Mouse (Mus musculus) liver, embryonic 14.5 days (tissue): Measurements from ENCODE around the gene Plcb2. TPM values are rescaled to one million over a fixed set of nuclear protein-coding genes. Genes with fewer than 3 reads are reported as not detected.

ENCODE experiments used
- ATAC-seq: fragments of 200-750 bp; cut with Nextera tagmentation; 2 replicates; pipeline ENCODE4 v1.8.0; 2017; ENCODE audit warnings: moderate number of reproducible peaks, mild to moderate bottlenecking, moderate library complexity; ENCODE audit not compliant: insufficient read depth
- DNase-seq, 3 experiments: peaks; one replicate each; pipeline ENCODE4 v3.0.0-alpha.2; 2012 to 2013; ENCODE audit warnings: low read depth in 3 of 3, low spot score in 3 of 3
- H3K27ac ChIP-seq: fragments of 300-500 bp; sonication (generic); 2 replicates; pipeline ENCODE4 v1.5.1; 2014; ENCODE audit warnings: moderate library complexity, mild to moderate bottlenecking, control low read depth, inconsistent platforms
- H3K27me3 ChIP-seq: fragments of 300-500 bp; sonication (generic); 2 replicates; pipeline ENCODE4 v1.6.1; 2014; ENCODE audit warnings: mild to moderate bottlenecking, low read length, moderate library complexity; ENCODE audit not compliant: control insufficient read depth, insufficient read depth
- H3K36me3 ChIP-seq: fragments of 300-500 bp; sonication (generic); replicated peaks from 2 replicates; pipeline ENCODE4 v1.6.1; 2014; ENCODE audit warnings: low read depth; ENCODE audit not compliant: control insufficient read depth, insufficient read depth
- H3K4me1 ChIP-seq, 2 experiments: fragments of 200-500 bp in 1 of 2; fragments of 300-500 bp in 1 of 2; sonication (generic) in 1 of 2; replicated peaks; 2 replicates each; pipeline ENCODE4 v1.6.1; 2012 to 2014; ENCODE audit warnings: antibody characterized with exemption in 1 of 2, inconsistent platforms in 1 of 2, low read length in 1 of 2; ENCODE audit not compliant: control insufficient read depth in 2 of 2, insufficient read depth in 2 of 2
- H3K4me2 ChIP-seq: fragments of 300-500 bp; sonication (generic); 2 replicates; pipeline ENCODE4 v1.6.1; 2014; ENCODE audit warnings: low read depth, mild to moderate bottlenecking, control low read depth, moderate library complexity
- H3K4me3 ChIP-seq, 2 experiments: fragments of 200-500 bp in 1 of 2; fragments of 300-500 bp in 1 of 2; sonication (generic) in 1 of 2; 2 replicates each; pipeline ENCODE4 v1.5.1; 2012 to 2014; ENCODE audit warnings: low read depth in 2 of 2, low read length in 2 of 2, mild to moderate bottlenecking in 2 of 2, control low read depth in 1 of 2, inconsistent platforms in 1 of 2, moderate library complexity in 1 of 2; ENCODE audit not compliant: insufficient read depth in 1 of 2
- H3K9ac ChIP-seq: fragments of 300-500 bp; sonication (generic); replicated peaks from 2 replicates; pipeline ENCODE4 v1.6.1; 2014; ENCODE audit warnings: mild to moderate bottlenecking, control low read depth, moderate library complexity
- H3K9me3 ChIP-seq: fragments of 300-500 bp; sonication (generic); 2 replicates; pipeline ENCODE4 v1.6.1; 2016; ENCODE audit warnings: low read length, mixed read lengths; ENCODE audit not compliant: control insufficient read depth
- CTCF ChIP-seq: IDR thresholded peaks from 2 replicates; pipeline ENCODE4 v1.5.1; 2016; ENCODE audit warnings: antibody characterized with exemption, low read depth, control low read depth
- EP300 ChIP-seq: IDR thresholded peaks from 2 replicates; pipeline ENCODE4 v1.6.1; 2016; ENCODE audit warnings: antibody characterized with exemption, low read depth
- WGBS: fragments of 180-500 bp; shearing (Covaris S2); extraction: QIAGEN DNeasy Blood & Tissue Kit; methylation state at CpG from one replicate; pipeline ENCODE4 v1.1.7; 2014; ENCODE audit not compliant: insufficient replicate concordance; 5-methylcytosine and 5-hydroxymethylcytosine counted together
- polyA plus RNA-seq, 2 experiments: library from polyadenylated mRNA; depleted of rRNA in 1 of 2; stranded (reverse) in 1 of 2; unstranded in 1 of 2; fragments of >200 nt; fragmentation: Nextera tagmentation in 1 of 2; extraction: Ambion mirVana in 1 of 2; gene quantifications; 2 replicates each; pipeline versions ENCODE4 v1.2.1 to v1.2.3; 2012 to 2014

Plcb2 gene
- polyA plus RNA-seq, 2 experiments, result 1.5 to 3.1 TPM

- WGBS, result 1% methylated on average over 37 of the region's 37 CpGs
Measured at GRCm38 (mm10) chr2:118662902-118663803, 65.1 kb downstream of the Plcb2 start, which contains the start of gene Pak6. Gene Pak6, plus strand, starts transcription at chr2:118663303.

GRCm38 (mm10) chr2:118661891-118662290 lies 66.3 kb downstream of the Plcb2 start:
- Histone ChIP-seq H3K27me3 (no peaks in the 10 kb centered on the region), H3K9me3 (no peaks in the 10 kb centered on the region), H3K4me1 (peaks cover 52 to 66% of the 10 kb centered on the region in 2 experiments), H3K36me3 (no peaks in the 10 kb centered on the region), H3K27ac (peak overlapping the region; percentile 71), H3K9ac (peak overlapping the region; percentile 41), H3K4me3 (no peak overlapping the region), H3K4me2 (peak overlapping the region; percentile 27)
- WGBS, result 36% methylated on average over 9 of the region's 9 CpGs
- TF ChIP-seq CTCF (no peak), EP300 (peak; percentile 56)
- no peak for ATAC-seq
- DNase-seq, result peak; percentile 52 to 59 (median 56)

More at GRCm38 (mm10) chr2:118662902-118663803, 65.1 kb downstream of the Plcb2 start, which contains the start of gene Pak6:
- H3K27ac ChIP-seq, result peak within 1 kb of the TSS; percentile 71
- DNase-seq, result peak; percentile 36 to 67 (median 43)
- no peaks in the 10 kb centered on the region for H3K9me3 ChIP-seq
- TF ChIP-seq CTCF (no peak), EP300 (no peak)
- H3K9ac ChIP-seq, result peak within 1 kb of the TSS; percentile 64
- H3K4me1 ChIP-seq, result peaks cover 49 to 60% of the 10 kb centered on the region in 2 experiments
- no peaks in the 10 kb centered on the region for H3K36me3 ChIP-seq
- no peak for ATAC-seq
- peak within 1 kb of the TSS; percentile 55 to 56 for H3K4me3 ChIP-seq
- peak within 1 kb of the TSS; percentile 91 for H3K4me2 ChIP-seq
- no peaks in the 10 kb centered on the region for H3K27me3 ChIP-seq

GRCm38 (mm10) chr2:118659998-118660452 lies 68.2 kb downstream of the Plcb2 start:
- peak; percentile 73 to 85 (median 75) for DNase-seq
- peak; percentile 70 for ATAC-seq
- peaks cover 52 to 65% of the 10 kb centered on the region in 2 experiments for H3K4me1 ChIP-seq

GRCm38 (mm10) chr2:118659493-118659892 lies 68.7 kb downstream of the Plcb2 start:
- H3K9me3 ChIP-seq, result no peaks in the 10 kb centered on the region
- peaks cover 52 to 65% of the 10 kb centered on the region in 2 experiments for H3K4me1 ChIP-seq
- H3K4me3 ChIP-seq, result peak overlapping the region; percentile 56 to 82
- H3K27ac ChIP-seq, result peak overlapping the region; percentile 100
- peak overlapping the region; percentile 74 for H3K4me2 ChIP-seq
- TF ChIP-seq EP300, result peak; percentile 23; the same call in 1 of the 2 replicates
- no peak for TF ChIP-seq CTCF
- peak overlapping the region; percentile 67 for H3K9ac ChIP-seq
- 32% methylated on average over 12 of the region's 12 CpGs for whole genome bisulfite sequencing
- no peaks in the 10 kb centered on the region for H3K27me3 ChIP-seq
- peak; percentile 31; the same call in 1 of the 2 replicates for ATAC-seq
- peak in 2 of 3 experiments; percentile 57 to 59 for DNase-seq
- H3K36me3 ChIP-seq, result no peaks in the 10 kb centered on the region

More at GRCm38 (mm10) chr2:118659998-118660452, 68.2 kb downstream of the Plcb2 start:
- peak overlapping the region; percentile 100 for H3K27ac ChIP-seq
- H3K36me3 ChIP-seq, result no peaks in the 10 kb centered on the region
- TF ChIP-seq EP300 (no peak), CTCF (no peak)
- H3K9me3 ChIP-seq, result no peaks in the 10 kb centered on the region
- H3K27me3 ChIP-seq, result no peaks in the 10 kb centered on the region
- peak overlapping the region; percentile 68 for H3K9ac ChIP-seq
- H3K4me3 ChIP-seq, result peak overlapping the region; percentile 56 to 82
- H3K4me2 ChIP-seq, result peak overlapping the region; percentile 74
- WGBS, result 1% methylated on average over 4 of the region's 4 CpGs

GRCm38 (mm10) chr2:118659077-118659476 lies 69.2 kb downstream of the Plcb2 start:
- Histone ChIP-seq H3K4me2 (peak overlapping the region; percentile 74), H3K4me3 (peak overlapping the region; percentile 56 to 82), H3K27ac (peak overlapping the region; percentile 100), H3K27me3 (no peaks in the 10 kb centered on the region), H3K4me1 (peaks cover 49 to 63% of the 10 kb centered on the region in 2 experiments), H3K9me3 (no peaks in the 10 kb centered on the region), H3K9ac (peak overlapping the region; percentile 80), H3K36me3 (no peaks in the 10 kb centered on the region)
- DNase-seq, result peak; percentile 94 to 98 (median 95)
- TF ChIP-seq CTCF, result no peak
- peak; percentile 80 for TF ChIP-seq EP300
- 3% methylated on average over 1 of the region's 1 CpGs for WGBS
- peak; percentile 81 for ATAC-seq
